Mouse (Mus musculus) forebrain, embryonic 14.5 days (tissue): ENCODE data around the gene Fcf1. TPM values are rescaled to one million over a fixed set of nuclear protein-coding genes. Genes with fewer than 3 reads are reported as not detected.
A peak's percentile ranks its signal among the peaks of the same experiment; 100 is the strongest.

Source experiments
- ATAC-seq: fragments of 200-750 bp; cut with Nextera tagmentation; 2 replicates; pipeline ENCODE4 v1.8.0; 2017; ENCODE audit warnings: mild to moderate bottlenecking, moderate library complexity
- DNase-seq: peaks from one replicate; pipeline ENCODE4 v3.0.0-alpha.2; 2015; ENCODE audit warnings: low spot score
- H3K27ac ChIP-seq: fragments of 300-500 bp; sonication (generic); 2 replicates; pipeline ENCODE4 v1.5.1; 2014; ENCODE audit warnings: low read depth, mild to moderate bottlenecking, control low read depth, low read length, moderate library complexity
- H3K27me3 ChIP-seq: fragments of 300-500 bp; sonication (generic); replicated peaks from 2 replicates; pipeline ENCODE4 v1.6.1; 2014; ENCODE audit warnings: low read length, control low read depth, mixed read lengths; ENCODE audit not compliant: control insufficient read depth, insufficient read depth
- H3K36me3 ChIP-seq: fragments of 300-500 bp; sonication (generic); 2 replicates; pipeline ENCODE4 v1.6.1; 2014; ENCODE audit warnings: low read length, control low read depth; ENCODE audit not compliant: control insufficient read depth, insufficient read depth
- H3K4me1 ChIP-seq: fragments of 300-500 bp; sonication (generic); 2 replicates; pipeline ENCODE4 v1.6.1; 2014; ENCODE audit warnings: antibody characterized with exemption, low read length, control low read depth; ENCODE audit not compliant: control insufficient read depth, insufficient read depth
- H3K4me2 ChIP-seq: fragments of 300-500 bp; sonication (generic); 2 replicates; pipeline ENCODE4 v1.6.1; 2014; ENCODE audit warnings: mild to moderate bottlenecking, control low read depth, low read length
- H3K4me3 ChIP-seq: fragments of 300-500 bp; sonication (generic); 2 replicates; pipeline ENCODE4 v1.5.1; 2014; ENCODE audit warnings: low read depth, low read length, control low read depth
- H3K9ac ChIP-seq: fragments of 300-500 bp; sonication (generic); 2 replicates; pipeline ENCODE4 v1.6.1; 2014; ENCODE audit warnings: mild to moderate bottlenecking, low read length, control low read depth, moderate library complexity
- H3K9me3 ChIP-seq: fragments of 300-500 bp; sonication (generic); replicated peaks from 2 replicates; pipeline ENCODE4 v1.6.1; 2016; ENCODE audit warnings: low read length, control low read depth, mixed read lengths; ENCODE audit not compliant: control insufficient read depth
- WGBS: fragments of 180-500 bp; shearing (Covaris S2); extraction: QIAGEN DNeasy Blood & Tissue Kit; methylation state at CpG from one replicate; pipeline ENCODE4 v1.1.7; 2014; 5-methylcytosine and 5-hydroxymethylcytosine counted together
- polyA plus RNA-seq: library from polyadenylated mRNA; unstranded; fragments of >200 nt; fragmentation: Nextera tagmentation; extraction: Ambion mirVana; gene quantifications from 2 replicates; pipeline ENCODE4 v1.2.1, GENCODE M21; 2014

The Fcf1 gene
- polyA plus RNA-seq, 1 experiment from 2014 or later = 147 TPM

GRCm38 (mm10) chr12:84956317-84956716, 14.4 kb upstream of the Fcf1 start:
- no peak for DNase-seq

GRCm38 (mm10) chr12:84958794-84959356, 11.8 kb upstream of the Fcf1 start:
- no peaks in the 10 kb centered on the region for H3K27me3 ChIP-seq
- DNase-seq = no peak
- no peak overlapping the region for H3K9ac ChIP-seq
- no peak overlapping the region for H3K4me3 ChIP-seq
- no peaks in the 10 kb centered on the region for H3K4me1 ChIP-seq
- H3K4me2 ChIP-seq = no peak overlapping the region
- H3K27ac ChIP-seq = no peak overlapping the region
- no peaks in the 10 kb centered on the region for H3K9me3 ChIP-seq
- no peaks in the 10 kb centered on the region for H3K36me3 ChIP-seq
- WGBS = 79% methylated on average over 1 of the region's 1 CpGs
- no peak for ATAC-seq

More at GRCm38 (mm10) chr12:84956317-84956716, 14.4 kb upstream of the Fcf1 start:
- Histone ChIP-seq H3K4me1 (no peaks in the 10 kb centered on the region), H3K36me3 (no peaks in the 10 kb centered on the region), H3K27ac (no peak overlapping the region), H3K9me3 (no peaks in the 10 kb centered on the region), H3K9ac (no peak overlapping the region), H3K4me3 (no peak overlapping the region), H3K4me2 (no peak overlapping the region), H3K27me3 (no peaks in the 10 kb centered on the region)
- WGBS = 93% methylated on average over 3 of the region's 3 CpGs
- ATAC-seq = no peak

- WGBS = 82% methylated on average over 7 of the region's 7 CpGs
- H3K4me1 ChIP-seq = no peaks in the 10 kb centered on the region
- no peak for DNase-seq
These were observed 8.1 kb upstream of the Fcf1 start for GRCm38 (mm10) chr12:84962606-84963005.

GRCm38 (mm10) chr12:84968831-84969655, 1.7 kb upstream of the Fcf1 start:
- H3K36me3 ChIP-seq = peaks cover 13% of the 10 kb centered on the region
- H3K27me3 ChIP-seq = no peaks in the 10 kb centered on the region
- H3K4me3 ChIP-seq = no peak overlapping the region
- no peak overlapping the region for H3K27ac ChIP-seq
- ATAC-seq = no peak
- peaks cover 11% of the 10 kb centered on the region for H3K4me1 ChIP-seq
- H3K9ac ChIP-seq = no peak overlapping the region
- no peak for DNase-seq
- peak overlapping the region; percentile 74 for H3K4me2 ChIP-seq
- no peaks in the 10 kb centered on the region for H3K9me3 ChIP-seq
- 89% methylated on average over 16 of the region's 16 CpGs for WGBS

More at GRCm38 (mm10) chr12:84962606-84963005, 8.1 kb upstream of the Fcf1 start:
- Histone ChIP-seq H3K4me3 (no peak overlapping the region), H3K9ac (no peak overlapping the region), H3K27ac (no peak overlapping the region), H3K9me3 (no peaks in the 10 kb centered on the region), H3K27me3 (no peaks in the 10 kb centered on the region), H3K4me2 (no peak overlapping the region), H3K36me3 (peaks cover 5% of the 10 kb centered on the region)
- ATAC-seq = no peak

- no peak overlapping the region for H3K27ac ChIP-seq
These were observed 855 bp upstream of the Fcf1 start for GRCm38 (mm10) chr12:84969656-84970427.

GRCm38 (mm10) chr12:84979264-84979862, 8.7 kb downstream of the Fcf1 start:
- no peak overlapping the region for H3K27ac ChIP-seq
- H3K27me3 ChIP-seq = no peaks in the 10 kb centered on the region
- H3K4me2 ChIP-seq = no peak overlapping the region
- no peak overlapping the region for H3K9ac ChIP-seq
- no peak for DNase-seq
- no peak for ATAC-seq
- H3K4me3 ChIP-seq = no peak overlapping the region
- WGBS = 88% methylated on average over 2 of the region's 2 CpGs
- no peaks in the 10 kb centered on the region for H3K9me3 ChIP-seq
- H3K4me1 ChIP-seq = no peaks in the 10 kb centered on the region
- peaks cover 93% of the 10 kb centered on the region for H3K36me3 ChIP-seq

More at GRCm38 (mm10) chr12:84969656-84970427, 855 bp upstream of the Fcf1 start:
- peak overlapping the region; percentile 81 for H3K4me3 ChIP-seq
- H3K4me1 ChIP-seq = peaks cover 11% of the 10 kb centered on the region
- no peak for ATAC-seq
- peaks cover 19% of the 10 kb centered on the region for H3K36me3 ChIP-seq
- H3K27me3 ChIP-seq = no peaks in the 10 kb centered on the region
- DNase-seq = no peak
- no peaks in the 10 kb centered on the region for H3K9me3 ChIP-seq
- WGBS = 25% methylated on average over 15 of the region's 15 CpGs
- peak overlapping the region; percentile 74 for H3K4me2 ChIP-seq
- peak overlapping the region; percentile 86 for H3K9ac ChIP-seq

GRCm38 (mm10) chr12:84989456-84989855, 18.8 kb downstream of the Fcf1 start:
- Histone ChIP-seq H3K9ac (no peak overlapping the region), H3K36me3 (0 out of 2 replicates have a peak, but pooled peaks cover 9% of the 10 kb centered on the region), H3K9me3 (no peaks in the 10 kb centered on the region), H3K27me3 (no peaks in the 10 kb centered on the region), H3K4me2 (no peak overlapping the region), H3K4me1 (no peaks in the 10 kb centered on the region), H3K27ac (no peak overlapping the region), H3K4me3 (no peak overlapping the region)
- no peak for ATAC-seq
- WGBS = 70% methylated on average over 4 of the region's 4 CpGs
- no peak for DNase-seq

GRCm38 (mm10) chr12:84995112-84995761, 24.5 kb downstream of the Fcf1 start:
- no peak overlapping the region for H3K27ac ChIP-seq
- WGBS = 95% methylated on average over 8 of the region's 9 CpGs
- no peaks in the 10 kb centered on the region for H3K36me3 ChIP-seq
- peak overlapping the region; percentile 31 for H3K4me2 ChIP-seq
- DNase-seq = peak; percentile 3
- H3K4me3 ChIP-seq = peak overlapping the region; percentile 97; the same call in 1 of the 2 replicates
- ATAC-seq = no peak
- no peaks in the 10 kb centered on the region for H3K27me3 ChIP-seq
- H3K9me3 ChIP-seq = no peaks in the 10 kb centered on the region
- peaks cover 18% of the 10 kb centered on the region for H3K4me1 ChIP-seq
- no peak overlapping the region; the same call in 1 of the 2 replicates for H3K9ac ChIP-seq
